Mouse (Mus musculus): ENCODE measurements at regions not wholly inside any gene's neighbourhood (a gene's known extent, or its start where the extent isn't known, plus 50 kb on each side); places are given as distances from the start of the nearest gene placed in this dataset.

DNA sequence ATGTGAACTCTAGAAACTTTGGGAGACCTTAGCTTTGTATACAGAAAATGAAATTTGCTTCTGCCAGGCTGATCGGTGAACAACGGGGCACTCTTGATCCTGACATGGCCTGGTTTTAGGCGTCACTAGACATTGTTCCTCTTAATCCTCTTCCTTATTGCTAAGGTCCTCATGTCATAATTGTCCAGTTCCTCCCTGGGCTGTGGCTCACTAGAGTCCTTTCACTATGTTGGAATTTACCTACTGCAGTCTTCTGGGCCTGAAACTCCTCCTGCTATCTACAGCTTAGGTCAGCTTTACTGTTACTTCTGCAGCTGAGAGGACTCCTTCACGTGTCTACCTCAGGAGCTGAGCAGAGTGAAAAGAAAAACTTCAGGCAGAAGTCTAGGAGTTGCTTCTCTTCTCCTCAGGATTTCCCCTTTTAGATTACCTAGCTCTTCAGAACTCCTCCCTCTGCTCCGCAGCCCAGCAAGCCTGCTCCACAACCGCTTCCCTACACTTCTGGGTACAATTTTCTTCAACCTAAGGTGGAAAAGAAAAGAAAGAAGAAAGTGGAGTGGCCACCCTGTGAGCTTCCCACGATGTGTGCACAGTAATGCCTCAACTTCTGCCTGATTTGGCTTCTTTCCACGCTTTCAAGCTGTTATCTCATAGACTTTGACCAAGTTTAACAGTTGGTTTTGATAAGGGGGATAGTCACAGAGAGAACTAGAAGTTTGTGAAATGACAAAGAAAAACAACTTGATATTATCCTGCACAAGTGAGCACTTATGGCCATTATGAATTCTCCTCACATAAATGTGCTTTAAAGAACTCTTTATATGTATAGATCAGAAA, 114.4 kb upstream of the Bcl6 start:
- Histone ChIP-seq H3K4me1 (no peaks in the 10 kb centered on the region), H3K36me3 (no peaks in the 10 kb centered on the region), H3K4me3 (replicated peaks) (no peak overlapping the region), H3K9ac (replicated peaks) (no peak overlapping the region), H3K27ac (replicated peaks) (no peak overlapping the region), H3K9me3 (replicated peaks) (no peaks in the 10 kb centered on the region), H3K27me3 (replicated peaks) (no peaks in the 10 kb centered on the region), H3K4me2 (no peak overlapping the region)
- WGBS, result 85% methylated on average over 8 of the region's 8 CpGs
- ATAC-seq (ENCODE audit: low FRiP score), result no peak

DNA sequence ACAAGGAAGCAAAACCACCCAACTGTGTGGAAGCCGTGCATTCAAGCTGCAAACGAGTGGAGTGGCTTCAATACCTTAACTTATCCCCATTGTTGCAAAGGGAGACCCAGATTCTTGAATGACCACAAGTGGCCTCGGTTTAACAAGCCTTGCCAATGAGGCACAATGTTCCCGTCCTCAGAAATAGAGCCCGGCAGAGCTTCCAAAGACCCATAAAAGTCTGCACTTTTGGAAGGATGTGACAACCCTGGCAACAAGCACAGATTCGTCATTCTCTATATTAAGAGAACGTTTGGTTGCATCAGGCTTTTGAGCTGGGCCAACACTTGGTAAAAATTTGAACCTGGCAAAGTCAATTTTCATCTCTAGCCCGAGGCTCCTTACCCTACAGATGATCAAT, 108.9 kb upstream of the Bcl6 start:
- no peaks in the 10 kb centered on the region for H3K9me3 ChIP-seq (replicated peaks)
- no peak for ATAC-seq (ENCODE audit: low FRiP score)
- no peaks in the 10 kb centered on the region for H3K27me3 ChIP-seq (replicated peaks)
- H3K9ac ChIP-seq (replicated peaks), result no peak overlapping the region
- no peak overlapping the region for H3K4me2 ChIP-seq
- H3K27ac ChIP-seq (replicated peaks), result no peak overlapping the region
- no peak overlapping the region for H3K4me3 ChIP-seq (replicated peaks)
- no peaks in the 10 kb centered on the region for H3K4me1 ChIP-seq
- no peaks in the 10 kb centered on the region for H3K36me3 ChIP-seq
- WGBS, result 66% methylated on average over 8 of the region's 8 CpGs

DNA sequence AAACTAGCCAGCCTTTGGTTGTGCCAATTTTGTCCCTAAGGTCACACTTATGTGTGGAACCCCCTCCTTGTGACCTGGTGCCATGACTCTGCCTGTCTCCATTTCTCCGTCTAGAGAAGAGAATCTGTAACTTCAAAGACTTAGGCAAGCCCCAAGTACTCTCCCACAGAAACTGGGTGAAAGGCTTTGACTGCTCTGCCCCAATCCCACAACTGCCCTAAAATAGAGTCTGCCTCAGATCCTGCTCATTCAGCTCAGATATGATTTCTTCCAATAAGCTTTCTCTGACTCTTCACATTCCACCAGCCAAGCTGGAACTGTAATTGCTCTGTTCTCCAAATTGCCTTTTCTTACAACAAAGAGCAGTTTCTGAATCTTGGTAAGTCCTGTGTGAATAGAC, 107.4 kb upstream of the Bcl6 start:
- no peak for ATAC-seq (ENCODE audit: low FRiP score)
- H3K4me2 ChIP-seq, result no peak overlapping the region
- H3K4me1 ChIP-seq, result no peaks in the 10 kb centered on the region
- no peak overlapping the region for H3K4me3 ChIP-seq (replicated peaks)
- no peaks in the 10 kb centered on the region for H3K27me3 ChIP-seq (replicated peaks)
- H3K36me3 ChIP-seq, result no peaks in the 10 kb centered on the region
- H3K9me3 ChIP-seq (replicated peaks), result no peaks in the 10 kb centered on the region
- no peak overlapping the region for H3K9ac ChIP-seq (replicated peaks)
- 74% methylated on average over 1 of the region's 1 CpGs for WGBS
- no peak overlapping the region for H3K27ac ChIP-seq (replicated peaks)

DNA sequence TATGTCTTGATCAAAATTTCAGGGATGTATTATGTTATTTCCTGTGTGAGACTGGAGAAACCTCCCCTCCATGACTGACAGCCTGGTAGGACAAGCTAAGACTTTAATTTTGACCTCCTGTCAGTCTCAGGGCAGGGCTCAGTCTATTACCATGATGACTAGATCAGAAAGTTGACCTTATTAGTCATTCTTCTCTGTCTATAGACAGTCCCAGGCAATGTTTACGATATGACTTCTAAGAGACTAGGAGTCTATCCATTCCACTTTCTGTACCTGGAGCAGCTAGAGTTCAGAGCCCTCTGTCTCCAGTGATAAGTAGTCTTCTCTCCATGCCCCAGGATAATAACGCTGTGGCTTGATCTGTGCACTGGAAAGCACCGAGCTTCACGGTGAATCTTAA, 107.0 kb upstream of the Bcl6 start:
- Histone ChIP-seq H3K9ac (replicated peaks) (no peak overlapping the region), H3K9me3 (replicated peaks) (no peaks in the 10 kb centered on the region), H3K4me2 (no peak overlapping the region), H3K27ac (replicated peaks) (no peak overlapping the region), H3K4me1 (no peaks in the 10 kb centered on the region), H3K27me3 (replicated peaks) (no peaks in the 10 kb centered on the region), H3K36me3 (no peaks in the 10 kb centered on the region), H3K4me3 (replicated peaks) (no peak overlapping the region)
- ATAC-seq (ENCODE audit: low FRiP score), result no peak
- 94% methylated on average over 4 of the region's 4 CpGs for WGBS

DNA sequence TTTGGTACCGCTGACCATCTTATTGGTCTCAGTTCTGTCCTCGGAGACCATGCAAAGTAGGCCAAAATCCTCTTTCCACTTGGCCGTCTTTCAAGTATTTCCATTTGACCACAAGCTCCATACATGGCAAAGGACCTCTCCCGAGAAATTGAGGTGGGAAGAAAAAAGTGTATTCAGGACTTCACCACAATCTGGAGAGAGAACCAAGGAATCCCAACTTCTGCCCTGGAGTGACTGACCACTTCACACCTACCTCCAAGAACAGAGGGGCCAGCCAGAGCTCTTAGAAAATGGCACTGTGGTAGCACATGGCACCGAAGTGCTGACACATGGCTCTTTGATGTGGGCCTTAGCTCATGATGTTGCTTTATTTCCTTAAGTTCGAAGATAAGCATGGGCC, 105.9 kb upstream of the Bcl6 start:
- Histone ChIP-seq H3K4me2 (no peak overlapping the region), H3K4me3 (replicated peaks) (no peak overlapping the region), H3K4me1 (no peaks in the 10 kb centered on the region), H3K36me3 (no peaks in the 10 kb centered on the region), H3K27me3 (replicated peaks) (no peaks in the 10 kb centered on the region), H3K27ac (replicated peaks) (no peak overlapping the region), H3K9me3 (replicated peaks) (no peaks in the 10 kb centered on the region), H3K9ac (replicated peaks) (no peak overlapping the region)
- 96% methylated on average over 6 of the region's 6 CpGs for WGBS
- no peak for ATAC-seq (ENCODE audit: low FRiP score)

DNA sequence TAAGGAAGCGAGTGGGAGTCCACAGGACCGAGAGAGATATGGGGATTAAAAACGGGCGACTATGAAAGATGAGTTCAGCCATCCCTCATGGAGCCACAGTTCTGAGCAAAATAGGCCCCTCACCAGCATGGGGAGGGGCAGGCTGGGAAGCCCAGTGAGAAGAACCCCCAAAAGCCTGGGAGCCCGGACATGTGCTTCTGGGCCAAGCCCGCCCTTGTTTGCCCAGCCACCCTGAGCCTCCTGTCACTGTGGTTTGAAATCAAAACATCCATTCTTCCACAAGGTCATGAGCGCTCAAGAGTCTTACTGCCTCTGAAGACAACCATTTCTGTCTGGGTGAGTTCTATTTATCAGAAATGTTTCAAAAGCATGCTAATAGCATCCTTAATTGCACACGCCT, 105.0 kb upstream of the Bcl6 start:
- Histone ChIP-seq H3K36me3 (no peaks in the 10 kb centered on the region), H3K9me3 (replicated peaks) (no peaks in the 10 kb centered on the region), H3K4me2 (no peak overlapping the region), H3K27me3 (replicated peaks) (no peaks in the 10 kb centered on the region), H3K4me1 (no peaks in the 10 kb centered on the region), H3K9ac (replicated peaks) (no peak overlapping the region), H3K27ac (replicated peaks) (no peak overlapping the region), H3K4me3 (replicated peaks) (no peak overlapping the region)
- no peak for ATAC-seq (ENCODE audit: low FRiP score)
- WGBS, result 94% methylated on average over 8 of the region's 8 CpGs

DNA sequence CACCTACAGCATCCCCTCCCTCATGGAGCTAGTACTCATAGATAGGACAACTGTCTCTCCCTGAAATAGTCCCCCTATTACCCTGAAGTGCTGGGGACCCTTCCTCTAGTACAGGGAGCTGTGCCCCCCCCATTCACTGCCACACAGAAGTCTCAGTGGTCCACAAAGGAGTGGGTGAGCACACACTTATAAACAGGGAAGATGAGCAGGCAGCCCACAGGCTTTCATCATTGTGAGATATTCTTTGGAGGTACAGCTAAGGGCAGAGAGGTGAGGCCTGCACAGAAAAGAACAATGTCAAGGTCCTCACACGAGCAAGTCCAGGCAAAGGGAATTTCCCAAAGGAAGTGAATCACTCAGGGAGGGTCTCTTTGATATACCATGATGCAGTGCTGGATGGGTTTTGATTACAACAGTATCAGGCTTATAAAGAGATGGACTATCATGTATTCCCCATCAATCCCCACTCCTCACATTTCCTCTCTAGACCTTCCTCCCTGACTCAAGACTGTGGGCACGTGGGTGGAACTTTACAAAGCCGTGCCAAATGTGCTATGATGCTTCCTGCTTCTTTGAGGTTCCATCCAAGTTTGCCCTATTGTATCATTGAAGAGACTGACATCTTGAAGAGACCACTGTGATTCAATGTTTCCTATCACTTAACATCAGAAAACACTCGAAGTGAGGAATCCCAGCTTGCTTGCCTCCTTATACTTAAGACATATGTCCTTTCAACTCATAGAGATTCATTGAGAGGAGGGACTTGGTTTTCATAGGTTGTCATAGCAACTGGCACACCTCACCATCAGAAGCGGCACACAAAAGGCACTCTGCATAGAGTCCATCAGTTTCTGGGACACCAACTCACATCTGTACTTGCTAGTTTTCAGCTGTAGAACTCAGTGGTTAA, 104.2 kb upstream of the Bcl6 start:
- H3K9ac ChIP-seq (replicated peaks), result no peak overlapping the region
- ATAC-seq (ENCODE audit: low FRiP score), result no peak
- 86% methylated on average over 5 of the region's 5 CpGs for WGBS
- H3K4me2 ChIP-seq, result no peak overlapping the region
- no peak overlapping the region for H3K27ac ChIP-seq (replicated peaks)
- no peaks in the 10 kb centered on the region for H3K27me3 ChIP-seq (replicated peaks)
- no peaks in the 10 kb centered on the region for H3K9me3 ChIP-seq (replicated peaks)
- no peak overlapping the region for H3K4me3 ChIP-seq (replicated peaks)
- no peaks in the 10 kb centered on the region for H3K4me1 ChIP-seq
- no peaks in the 10 kb centered on the region for H3K36me3 ChIP-seq

DNA sequence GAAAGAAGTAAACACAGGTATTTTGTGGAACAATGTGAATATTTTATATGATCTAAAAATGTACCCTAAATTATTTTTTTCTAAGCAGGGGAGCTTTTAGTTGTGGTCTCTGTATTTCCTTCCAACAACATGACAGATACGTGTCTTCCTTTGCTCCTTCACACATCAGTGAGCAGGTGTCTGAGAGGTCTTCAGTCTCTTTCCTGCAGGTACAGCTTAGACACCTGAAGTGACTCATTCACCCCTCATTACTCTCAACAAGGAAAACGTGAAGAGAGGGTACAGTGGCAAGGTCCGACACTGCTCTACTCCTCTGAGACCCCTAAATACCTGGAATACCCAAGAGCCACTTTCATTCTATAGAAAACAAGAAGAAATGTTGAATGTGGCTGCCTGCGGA, 103.5 kb upstream of the Bcl6 start:
- ATAC-seq (ENCODE audit: low FRiP score), result no peak
- no peaks in the 10 kb centered on the region for H3K9me3 ChIP-seq (replicated peaks)
- H3K4me1 ChIP-seq, result no peaks in the 10 kb centered on the region
- H3K27me3 ChIP-seq (replicated peaks), result no peaks in the 10 kb centered on the region
- no peak overlapping the region for H3K4me2 ChIP-seq
- H3K27ac ChIP-seq (replicated peaks), result no peak overlapping the region
- H3K36me3 ChIP-seq, result no peaks in the 10 kb centered on the region
- H3K9ac ChIP-seq (replicated peaks), result no peak overlapping the region
- no peak overlapping the region for H3K4me3 ChIP-seq (replicated peaks)
- 76% methylated on average over 4 of the region's 4 CpGs for WGBS

DNA sequence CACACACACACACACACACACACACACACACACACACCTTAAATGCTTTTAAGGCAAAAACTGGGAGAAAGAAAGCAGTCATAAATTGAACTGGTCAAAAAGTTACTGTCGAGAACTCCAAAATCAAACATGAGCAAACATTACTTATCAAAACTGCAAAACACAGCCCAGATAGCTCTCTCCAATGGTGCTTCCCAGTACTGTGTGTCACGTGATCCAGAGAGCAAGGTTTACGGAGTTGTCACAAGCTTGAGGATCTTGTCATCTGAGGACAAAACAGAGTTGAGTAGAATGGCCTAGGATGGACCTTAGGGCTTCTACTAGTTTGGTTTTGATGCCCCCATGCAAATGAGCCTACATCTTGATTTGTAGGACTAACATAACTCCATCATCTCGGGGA, 102.3 kb upstream of the Bcl6 start:
- Histone ChIP-seq H3K27ac (replicated peaks) (no peak overlapping the region), H3K27me3 (replicated peaks) (no peaks in the 10 kb centered on the region), H3K9me3 (replicated peaks) (no peaks in the 10 kb centered on the region), H3K36me3 (no peaks in the 10 kb centered on the region), H3K9ac (replicated peaks) (no peak overlapping the region), H3K4me1 (no peaks in the 10 kb centered on the region), H3K4me3 (replicated peaks) (no peak overlapping the region), H3K4me2 (no peak overlapping the region)
- no peak for ATAC-seq (ENCODE audit: low FRiP score)
- 88% methylated on average over 4 of the region's 4 CpGs for WGBS

DNA sequence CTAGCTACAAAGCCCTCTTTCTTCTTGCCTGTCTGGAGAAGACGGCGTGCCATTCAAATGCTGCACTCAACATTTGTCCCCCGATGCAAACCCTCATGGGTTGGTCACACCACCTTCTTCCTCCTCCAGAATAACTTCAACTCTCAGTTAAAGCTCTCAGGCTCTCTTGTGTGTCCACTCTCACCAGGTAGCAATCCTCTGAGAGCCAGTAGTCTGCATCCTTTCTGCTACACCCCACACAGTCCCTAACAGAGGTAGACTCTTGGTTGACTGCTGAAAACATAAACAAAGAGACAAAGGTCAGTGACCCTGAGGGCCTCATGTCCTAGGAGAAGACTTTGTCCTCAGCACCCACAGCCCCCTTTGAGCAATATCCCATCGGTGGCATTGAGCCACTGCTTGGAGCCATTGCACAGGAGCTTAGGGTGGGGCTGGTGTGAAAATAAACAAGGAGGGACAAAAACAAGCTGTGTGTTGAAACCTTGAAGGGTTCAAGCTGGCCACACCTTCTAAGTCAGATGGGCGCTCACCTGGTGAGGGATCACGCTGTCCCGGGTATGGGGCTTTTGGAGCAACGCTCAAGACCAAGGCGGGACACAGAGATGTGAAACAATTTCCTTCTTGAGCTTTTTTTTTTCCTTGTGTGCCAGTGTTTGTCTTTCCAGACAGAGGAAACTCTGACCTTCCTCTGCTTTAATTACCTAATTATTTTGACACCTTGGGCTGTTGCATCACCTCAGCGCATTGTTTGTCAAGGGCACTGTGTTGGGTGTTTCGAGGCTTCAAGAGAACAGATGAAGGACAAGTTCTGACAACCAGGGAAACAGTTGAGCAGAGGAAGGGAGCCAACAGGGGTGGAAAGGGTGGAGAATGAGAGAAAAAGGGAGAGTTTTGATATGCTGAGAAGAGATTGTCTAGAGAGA, 101.4 kb upstream of the Bcl6 start:
- Histone ChIP-seq H3K36me3 (no peaks in the 10 kb centered on the region), H3K9ac (replicated peaks) (no peak overlapping the region), H3K4me2 (no peak overlapping the region), H3K27ac (replicated peaks) (no peak overlapping the region), H3K27me3 (replicated peaks) (no peaks in the 10 kb centered on the region), H3K9me3 (replicated peaks) (no peaks in the 10 kb centered on the region), H3K4me1 (no peaks in the 10 kb centered on the region), H3K4me3 (replicated peaks) (no peak overlapping the region)
- ATAC-seq (ENCODE audit: low FRiP score), result no peak
- WGBS, result 90% methylated on average over 11 of the region's 11 CpGs

DNA sequence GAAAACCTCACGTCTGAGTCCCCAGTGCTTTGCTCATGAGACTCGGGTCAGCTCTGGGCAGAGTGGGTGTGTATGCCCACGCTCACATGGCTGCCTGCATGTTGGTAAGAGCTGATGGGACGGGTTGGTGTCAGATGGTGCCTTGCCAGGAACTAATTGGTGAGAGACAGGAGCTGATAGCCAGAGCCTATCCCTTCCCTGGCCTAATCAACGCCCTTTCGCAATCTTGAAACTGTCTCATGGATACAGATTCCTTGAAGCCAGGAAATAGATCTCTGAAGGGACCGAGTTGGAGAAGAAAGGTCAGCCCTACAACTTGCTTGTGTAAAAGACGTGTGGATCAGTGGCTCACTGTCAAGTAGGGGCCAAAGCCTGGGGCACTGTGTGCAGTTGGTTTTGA, 95.3 kb upstream of the Bcl6 start:
- Histone ChIP-seq H3K9me3 (replicated peaks) (no peaks in the 10 kb centered on the region), H3K27me3 (replicated peaks) (no peaks in the 10 kb centered on the region)
- WGBS, result 87% methylated on average over 8 of the region's 8 CpGs

More for the DNA sequence above, 95.3 kb upstream of the Bcl6 start:
- Histone ChIP-seq H3K27ac (replicated peaks) (no peak overlapping the region), H3K36me3 (no peaks in the 10 kb centered on the region), H3K4me1 (no peaks in the 10 kb centered on the region), H3K9ac (replicated peaks) (no peak overlapping the region), H3K4me2 (no peak overlapping the region), H3K4me3 (replicated peaks) (no peak overlapping the region)
- no peak for ATAC-seq (ENCODE audit: low FRiP score)
